Mouse (Mus musculus): Measurements from ENCODE around the gene Syt10. TPM values are rescaled to one million over a fixed set of nuclear protein-coding genes. Genes with fewer than 3 reads are reported as not detected.
"Not testable (repeated sequence)": the region's sequence is repeated elsewhere in the genome, so short reads cannot be mapped to it uniquely, and the experiment has no call there.

Syt10 gene
- 2.7 and 3.0 TPM in 2 replicates for polyA plus RNA-seq (2015; fragmentation: Nextera tagmentation; extraction: Ambion mirVana)

DNA sequence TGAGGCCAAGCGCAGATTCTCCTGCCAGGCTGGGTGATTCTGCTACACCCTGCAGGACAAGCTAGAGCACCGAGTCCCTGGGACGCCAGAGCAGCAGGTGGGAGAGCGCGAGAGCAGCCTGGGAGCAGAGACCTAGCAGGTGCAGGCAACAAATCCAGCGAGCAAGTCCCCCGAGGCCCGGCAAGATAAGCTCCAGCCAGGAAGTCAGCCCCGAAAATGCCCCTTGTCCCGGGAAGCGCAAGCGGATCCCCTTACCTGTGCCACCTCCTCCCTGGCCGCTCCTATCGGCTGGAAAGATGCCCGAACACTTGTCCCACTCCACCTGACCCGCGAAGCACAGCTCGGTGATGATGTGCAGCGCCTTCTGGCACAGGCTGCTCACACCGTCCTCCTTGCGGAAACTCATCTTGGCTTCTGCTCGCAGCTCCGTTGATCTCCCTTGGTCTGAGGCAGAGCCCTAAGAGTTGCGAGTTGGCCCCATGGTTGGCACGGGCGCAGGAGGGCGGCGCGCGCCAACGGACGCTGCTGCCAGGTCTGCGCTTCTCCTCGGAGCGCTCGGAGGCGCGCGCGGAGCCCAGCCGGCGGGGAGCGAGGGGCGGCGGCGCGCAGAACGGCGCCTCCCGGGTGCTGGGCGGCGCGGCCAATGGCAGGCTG is at the start of gene Syt10:
Gene Syt10, minus strand, starts transcription at position 497 of the 654 bp plus-strand sequence.
- Histone ChIP-seq H3K4me1 (replicated peaks) (peaks cover 7% of the 10 kb centered on the region; the same call in 1 of the 2 replicates), H3K36me3 (no peaks in the 10 kb centered on the region), H3K27me3 (peaks cover 16% of the 10 kb centered on the region), H3K27ac (replicated peaks) (no peak within 1 kb of the TSS), H3K9me3 (no peaks in the 10 kb centered on the region), H3K4me3 (peak within 1 kb of the TSS; percentile 60), H3K4me2 (peak within 1 kb of the TSS; percentile 87), H3K9ac (peak within 1 kb of the TSS; percentile 35)
- peak; percentile 66; the same call in 1 of the 2 replicates for ATAC-seq (ENCODE audit: low FRiP score, low read depth)
- under 1% methylated on average over 53 of the region's 53 CpGs for WGBS

DNA sequence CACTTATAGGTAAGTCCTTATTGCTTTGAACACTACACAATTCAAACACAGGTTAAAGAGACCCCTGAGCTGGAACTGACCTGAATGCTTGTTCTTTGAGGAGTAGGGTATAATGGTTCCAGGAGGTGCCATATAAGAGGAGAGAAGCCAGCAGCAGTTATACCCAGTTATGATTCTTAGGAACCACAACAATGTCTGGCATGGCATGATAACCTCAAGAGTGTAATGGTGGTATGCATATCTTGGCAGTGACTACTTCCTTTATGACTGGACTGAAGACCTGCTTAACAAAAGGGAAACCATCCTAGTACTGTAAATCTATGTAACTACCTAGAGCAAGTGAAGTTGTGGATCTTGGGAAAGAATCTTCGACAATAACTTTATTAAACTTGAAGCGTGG is 42.1 kb upstream of the Syt10 start:
- ATAC-seq (ENCODE audit: low FRiP score, low read depth) = no peak
- Histone ChIP-seq H3K9ac (no peak overlapping the region), H3K9me3 (no peaks in the 10 kb centered on the region), H3K36me3 (no peaks in the 10 kb centered on the region), H3K4me3 (no peak overlapping the region), H3K4me1 (replicated peaks) (no peaks in the 10 kb centered on the region), H3K27ac (replicated peaks) (no peak overlapping the region), H3K27me3 (no peaks in the 10 kb centered on the region), H3K4me2 (no peak overlapping the region)
- 98% methylated on average over 2 of the region's 2 CpGs for WGBS

DNA sequence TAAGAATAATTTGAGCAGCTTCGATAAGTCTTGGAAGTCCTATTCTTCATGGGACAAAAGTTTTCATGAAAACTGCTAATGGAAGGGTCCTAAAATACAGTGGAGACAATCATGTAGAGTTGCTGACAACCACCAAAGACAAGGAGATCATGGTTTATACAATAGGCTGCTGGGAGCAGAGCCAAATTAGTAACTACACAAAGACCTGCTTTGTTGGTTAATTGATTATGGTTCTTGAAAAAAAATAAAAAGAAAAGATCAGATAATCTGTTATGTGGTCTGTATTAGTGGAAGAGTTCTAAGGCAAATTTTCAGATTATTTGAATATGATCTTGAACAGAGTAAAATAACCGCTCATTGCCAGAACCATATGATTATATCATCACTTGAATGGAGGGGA is 37.3 kb upstream of the Syt10 start:
- Histone ChIP-seq H3K4me3 (no peak overlapping the region), H3K9ac (no peak overlapping the region), H3K4me1 (replicated peaks) (no peaks in the 10 kb centered on the region), H3K4me2 (no peak overlapping the region), H3K36me3 (no peaks in the 10 kb centered on the region), H3K27me3 (no peaks in the 10 kb centered on the region), H3K27ac (replicated peaks) (no peak overlapping the region), H3K9me3 (no peaks in the 10 kb centered on the region)
- 82% methylated on average over 2 of the region's 2 CpGs for WGBS
- no peak for ATAC-seq (ENCODE audit: low FRiP score, low read depth)

DNA sequence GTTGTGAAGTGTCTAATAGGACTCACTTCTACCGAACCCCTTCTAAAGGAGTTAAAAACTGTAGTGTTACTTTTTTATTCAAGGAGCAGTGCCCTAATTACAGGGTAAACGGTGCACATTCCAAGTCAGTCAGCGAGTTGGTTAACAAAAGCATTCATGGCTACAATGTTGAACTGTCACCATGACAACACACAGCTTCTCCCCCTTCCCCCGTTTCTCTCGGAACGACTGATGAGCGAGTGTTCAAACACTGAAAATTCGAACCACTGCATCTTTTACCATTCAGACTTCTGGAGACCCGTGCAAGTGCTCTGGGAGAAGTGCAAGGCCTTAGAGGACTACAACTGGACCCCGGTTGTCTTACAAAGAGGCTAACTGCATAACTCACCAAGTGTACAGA is 25.6 kb downstream of the Syt10 start:
- Histone ChIP-seq H3K4me1 (replicated peaks) (peaks cover 2% of the 10 kb centered on the region; the same call in 1 of the 2 replicates), H3K27ac (replicated peaks) (no peak overlapping the region), H3K36me3 (no peaks in the 10 kb centered on the region), H3K9ac (no peak overlapping the region), H3K9me3 (no peaks in the 10 kb centered on the region), H3K4me3 (no peak overlapping the region), H3K4me2 (peak overlapping the region; percentile 11), H3K27me3 (no peaks in the 10 kb centered on the region)
- no peak for ATAC-seq (ENCODE audit: low FRiP score, low read depth)
- 10% methylated on average over 10 of the region's 10 CpGs for WGBS

DNA sequence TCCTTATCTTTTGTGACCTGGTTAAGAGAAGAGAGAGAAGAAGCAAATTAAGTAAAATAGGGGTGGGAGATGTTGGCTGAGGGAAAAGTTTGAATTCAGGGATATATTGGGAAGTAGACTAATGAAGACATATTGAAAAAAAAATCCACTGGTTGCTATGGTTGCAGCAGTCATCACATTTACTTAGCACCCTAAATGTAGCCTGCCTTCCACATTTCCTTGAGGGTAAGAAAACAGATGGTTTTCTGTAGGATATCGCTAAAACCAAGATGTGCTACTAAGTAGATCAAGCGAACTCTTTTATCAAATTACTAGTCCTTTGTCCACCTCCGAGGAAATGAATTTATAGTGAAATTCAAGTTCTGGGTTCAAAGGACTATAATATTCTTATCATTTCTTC is 37.2 kb downstream of the Syt10 start:
- H3K9ac ChIP-seq = no peak overlapping the region
- H3K9me3 ChIP-seq = no peaks in the 10 kb centered on the region
- no peak overlapping the region for H3K4me2 ChIP-seq
- no peak overlapping the region for H3K27ac ChIP-seq (replicated peaks)
- no peak for ATAC-seq (ENCODE audit: low FRiP score, low read depth)
- 92% methylated on average over 3 of the region's 3 CpGs for WGBS
- no peaks in the 10 kb centered on the region for H3K36me3 ChIP-seq
- H3K4me3 ChIP-seq = no peak overlapping the region
- H3K4me1 ChIP-seq (replicated peaks) = no peaks in the 10 kb centered on the region
- no peaks in the 10 kb centered on the region for H3K27me3 ChIP-seq

DNA sequence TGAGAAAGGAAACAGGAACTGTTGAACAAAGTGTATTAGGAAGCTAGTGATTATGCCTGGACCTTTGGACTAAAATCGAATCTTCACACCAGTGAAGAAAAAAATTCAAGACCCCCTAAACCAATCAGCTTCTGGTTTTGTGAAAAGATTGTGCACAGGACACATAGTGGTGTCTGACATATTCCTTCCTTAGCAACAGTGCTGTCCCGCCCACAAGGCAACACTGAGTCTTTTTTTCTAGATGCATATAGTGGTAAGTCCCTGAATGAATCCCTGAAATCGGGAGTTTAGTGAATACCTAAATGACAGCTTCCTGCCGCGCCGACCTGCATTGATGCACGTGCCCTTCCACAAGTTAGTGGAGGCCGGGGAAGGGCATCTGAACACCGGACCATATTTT is 61.7 kb downstream of the Syt10 start:
- WGBS = 65% methylated on average over 9 of the region's 9 CpGs
- ATAC-seq (ENCODE audit: low FRiP score, low read depth) = peak; percentile 30; the same call in 1 of the 2 replicates
- H3K36me3 ChIP-seq = no peaks in the 10 kb centered on the region
- no peak overlapping the region for H3K4me3 ChIP-seq
- H3K9ac ChIP-seq = no peak overlapping the region
- no peaks in the 10 kb centered on the region for H3K27me3 ChIP-seq
- no peaks in the 10 kb centered on the region for H3K4me1 ChIP-seq (replicated peaks)
- H3K9me3 ChIP-seq = no peaks in the 10 kb centered on the region
- H3K27ac ChIP-seq (replicated peaks) = no peak overlapping the region
- H3K4me2 ChIP-seq = peak overlapping the region; percentile 36

DNA sequence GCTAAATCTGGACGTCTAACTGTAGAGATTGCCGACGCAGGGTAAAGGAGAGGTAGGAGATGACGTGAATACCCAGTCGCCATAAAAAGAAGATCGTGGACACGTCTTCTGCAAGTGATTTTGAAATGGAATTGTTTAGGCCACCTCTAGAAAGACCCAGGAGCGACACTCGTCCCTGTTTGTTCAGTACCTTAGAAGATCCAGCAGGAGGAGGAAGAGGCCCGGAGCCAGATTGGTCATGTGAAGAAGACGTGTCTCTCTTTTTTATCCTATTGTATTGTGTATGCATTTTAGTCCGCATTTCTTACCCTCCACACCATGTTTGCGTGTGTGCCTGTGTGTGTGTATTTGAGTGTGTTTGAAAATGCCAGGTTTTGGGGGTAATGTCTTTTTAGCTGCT is 75.6 kb downstream of the Syt10 start:
- not testable (repeated sequence) for H3K9me3 ChIP-seq; H3K36me3 ChIP-seq; H3K27me3 ChIP-seq; H3K4me1 ChIP-seq (replicated peaks); ATAC-seq (ENCODE audit: low FRiP score, low read depth); H3K4me3 ChIP-seq; H3K27ac ChIP-seq (replicated peaks); H3K4me2 ChIP-seq; H3K9ac ChIP-seq
- 90% methylated on average over 13 of the region's 13 CpGs for WGBS

DNA sequence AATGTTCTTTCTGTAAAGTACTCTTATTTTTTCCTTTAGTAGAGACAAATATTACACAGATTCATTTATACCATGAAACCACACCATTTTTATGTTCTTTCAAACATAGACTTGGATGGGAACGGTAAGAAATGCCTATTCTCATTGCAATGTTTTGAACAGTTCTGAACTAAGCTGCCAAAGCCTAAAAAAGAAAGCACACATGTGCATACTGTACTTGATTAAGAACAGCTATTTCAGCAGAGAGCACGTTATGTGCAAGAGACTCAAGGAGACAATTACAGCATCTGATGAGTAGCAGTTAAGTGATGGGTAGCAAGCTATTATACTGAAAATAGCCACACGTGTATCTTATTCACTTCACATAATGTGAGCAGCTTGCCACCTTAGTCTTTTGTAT is 108.0 kb downstream of the Syt10 start:
- Histone ChIP-seq H3K4me1 (replicated peaks) (no peaks in the 10 kb centered on the region), H3K27me3 (no peaks in the 10 kb centered on the region), H3K9me3 (no peaks in the 10 kb centered on the region), H3K36me3 (no peaks in the 10 kb centered on the region), H3K4me2 (no peak overlapping the region), H3K9ac (no peak overlapping the region), H3K27ac (replicated peaks) (no peak overlapping the region), H3K4me3 (no peak overlapping the region)
- ATAC-seq (ENCODE audit: low FRiP score, low read depth) = no peak
- WGBS = 73% methylated on average over 3 of the region's 3 CpGs

Small RNA genes within 50 kb of the gene (microRNA-seq; reads per million reads assigned to microRNA genes)
- not detected for gene Gm24643

Other genes starting within 250 kb of the Syt10 start
- gene Rabl2, start 249.9 kb downstream of the Syt10 start, polyA plus RNA-seq (2015; fragmentation: Nextera tagmentation; extraction: Ambion mirVana) = 74.3 and 86.2 TPM in 2 replicates

Data from hindbrain, embryonic 15.5 days (tissue).